Mouse (Mus musculus) left cerebral cortex, postnatal 4 days (tissue): ENCODE measurements around the gene Itga9. TPM values are rescaled to one million over a fixed set of nuclear protein-coding genes. Genes with fewer than 3 reads are reported as not detected.

ENCODE experiments used
- DNase-seq: peaks from one replicate; pipeline ENCODE4 v3.0.0-alpha.2; 2022
- intact Hi-C: fragments of 180-260 bp; cut with DNase I; formaldehyde crosslinking; loops from one replicate; pipeline ENCODE4 v1.15.1; 2025
- total RNA-seq, 2 experiments: library from RNA; stranded (reverse); gene quantifications; 2 replicates each; pipeline ENCODE4 v1.2.3; 2021

Gene Itga9
- total RNA-seq, 2 experiments from 2014 or later: 5.4 to 6.4 TPM

DNA sequence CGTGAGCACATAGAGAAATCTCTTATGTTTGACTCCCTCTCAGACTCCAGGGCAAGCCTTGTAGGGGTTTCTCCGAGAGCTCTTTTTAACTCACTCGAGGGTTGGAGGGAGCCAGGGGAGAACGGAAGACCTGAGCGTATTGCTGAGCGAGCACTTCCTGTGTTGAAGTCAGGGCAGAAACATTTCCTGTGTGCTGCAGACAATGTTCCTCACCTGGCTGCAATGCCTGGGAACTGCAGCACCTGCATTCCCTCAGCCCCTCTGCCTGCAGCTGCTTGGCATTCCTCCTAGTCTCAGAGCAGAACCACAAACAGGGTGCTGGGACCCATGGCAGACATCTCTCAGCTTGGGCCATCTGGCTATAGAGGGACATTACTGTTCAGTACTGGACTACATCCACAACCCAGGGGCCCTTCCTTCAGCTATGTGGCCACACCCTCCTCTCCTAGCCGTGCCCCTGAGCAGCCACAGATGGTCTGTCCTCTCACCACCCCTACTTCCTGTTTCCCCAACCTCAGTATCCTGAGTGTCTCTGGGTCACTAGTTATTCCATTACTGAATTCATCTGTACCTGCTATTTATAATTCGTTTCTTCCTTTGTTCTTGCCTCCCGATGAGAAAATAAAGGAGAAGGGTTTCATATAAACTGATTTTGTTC, 109.6 kb downstream of the Itga9 start:
- DNase-seq: no peak
- intact Hi-C loops: no loop called here

- no peak for DNase-seq
- intact Hi-C loops: no loop called here
Observed at GRCm38 (mm10) chr9:118717436-118717835, 110.9 kb downstream of the Itga9 start.

DNA sequence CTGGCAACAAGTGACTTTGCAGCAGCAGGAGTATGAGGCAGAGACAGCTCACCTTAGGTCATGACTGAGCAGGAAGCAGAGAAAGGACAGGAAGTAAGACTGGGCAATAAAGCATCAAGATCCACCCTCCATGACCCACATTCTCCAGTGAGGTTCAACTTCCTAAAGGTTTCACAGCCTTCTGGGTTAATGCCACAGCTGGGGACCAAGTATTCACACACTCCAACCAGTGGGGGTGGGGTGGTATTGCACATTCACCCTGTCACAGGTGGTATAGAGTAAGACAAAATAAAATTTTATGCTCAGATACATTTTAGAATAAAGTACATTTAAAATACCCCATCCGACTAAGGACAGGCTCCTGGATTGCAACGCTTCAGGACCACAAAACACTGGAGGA, 112.0 kb downstream of the Itga9 start:
- DNase-seq: no peak
- intact Hi-C loops: no loop called here

GRCm38 (mm10) chr9:118721056-118721455, 114.6 kb downstream of the Itga9 start:
- no peak for DNase-seq
- intact Hi-C loops: no loop called here

GRCm38 (mm10) chr9:118722789-118723325, 116.4 kb downstream of the Itga9 start:
- DNase-seq: no peak
- intact Hi-C loops: no loop called here

DNA sequence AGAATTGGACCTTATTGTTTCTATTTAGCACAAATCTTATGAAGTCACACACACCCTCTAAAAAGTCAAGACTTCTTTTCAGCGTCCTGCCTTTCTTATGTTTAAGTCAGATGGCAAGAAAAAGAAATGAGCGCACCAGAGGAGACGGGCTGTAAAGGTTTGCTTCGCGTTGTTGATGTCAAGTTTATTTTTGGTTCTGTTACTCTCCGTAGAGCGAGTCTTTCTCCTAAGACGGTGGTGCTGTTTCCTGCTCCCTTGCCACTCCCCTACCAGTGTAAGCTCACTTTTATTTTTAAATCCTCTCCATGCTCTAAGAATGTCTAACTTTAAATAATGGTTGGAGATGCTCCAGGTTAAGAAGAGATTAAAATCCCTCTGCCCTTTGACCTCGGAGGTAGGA, 118.6 kb downstream of the Itga9 start:
- intact Hi-C loops: no loop called here
- DNase-seq: no peak

- intact Hi-C loops: no loop called here
- no peak for DNase-seq
Observed at GRCm38 (mm10) chr9:118726550-118726949, 120.1 kb downstream of the Itga9 start.

DNA sequence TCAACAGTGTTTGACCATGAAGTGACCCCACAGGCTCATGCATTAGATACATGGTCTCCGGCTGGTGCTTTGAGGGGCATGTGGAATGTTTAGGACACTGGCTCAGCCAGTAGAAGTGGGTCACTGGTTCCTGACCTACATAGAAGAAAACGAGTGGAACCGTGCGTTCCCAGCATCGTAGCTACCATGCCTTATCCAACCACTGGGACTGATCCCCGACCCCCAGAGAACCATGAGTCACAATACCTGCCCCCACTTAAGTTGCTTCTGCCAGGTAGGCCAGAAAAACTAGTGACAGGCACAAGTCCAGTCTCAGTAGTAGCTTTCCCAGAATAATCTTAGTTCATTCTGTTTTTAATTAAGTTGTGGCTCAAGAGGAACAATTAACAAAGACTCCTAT, 121.8 kb downstream of the Itga9 start:
- intact Hi-C loops: no loop called here
- DNase-seq: no peak

DNA sequence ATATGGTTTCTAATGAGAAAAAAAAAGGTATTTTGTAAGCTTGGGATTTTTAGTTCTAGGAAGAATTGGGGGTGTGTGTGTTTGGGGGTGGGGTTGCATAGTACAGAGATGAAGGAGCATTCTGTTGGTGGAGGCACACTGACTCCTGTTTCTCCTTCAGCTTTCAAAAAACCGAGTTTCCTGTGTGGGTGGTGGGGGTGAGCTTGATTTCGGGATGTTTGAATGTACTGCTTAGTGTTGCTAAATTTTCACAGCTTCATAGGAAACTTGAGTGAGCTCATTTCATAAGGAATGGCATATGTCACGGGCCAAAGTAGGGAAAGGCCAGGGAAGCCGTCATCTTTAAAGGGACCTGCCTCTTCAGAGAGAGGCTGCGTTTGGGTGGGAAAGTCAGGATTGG, 122.5 kb downstream of the Itga9 start:
- DNase-seq: no peak
- intact Hi-C loops: no loop called here

- no peak for DNase-seq
- intact Hi-C loops: no loop called here
Observed at GRCm38 (mm10) chr9:118730172-118730571, 123.7 kb downstream of the Itga9 start.

DNA sequence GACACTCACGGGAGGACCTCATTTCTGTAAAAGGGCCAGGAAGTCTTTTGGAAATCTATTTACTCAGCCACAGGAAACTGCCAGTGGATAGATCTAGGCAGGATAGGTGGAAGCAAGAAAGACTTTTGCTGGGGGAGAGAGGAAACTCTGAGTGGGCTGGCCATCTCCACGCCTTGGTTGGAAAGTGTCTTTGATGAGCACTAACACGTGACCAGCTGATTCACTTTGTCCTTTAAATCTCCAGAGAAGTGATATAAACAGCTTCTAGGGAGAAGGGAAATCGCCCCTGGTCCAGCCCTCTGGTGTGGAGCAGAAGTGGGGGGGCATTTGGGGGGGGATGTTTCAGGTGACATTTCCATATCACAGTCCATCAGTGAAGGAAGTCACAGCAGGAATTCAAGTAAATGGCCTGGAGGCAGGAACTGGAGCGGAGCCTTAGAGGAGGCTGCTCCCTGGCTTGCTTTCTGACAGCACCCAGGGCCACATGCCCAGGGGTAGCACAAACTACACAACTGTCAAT, 124.4 kb downstream of the Itga9 start:
- no peak for DNase-seq

GRCm38 (mm10) chr9:118731650-118732049, 125.2 kb downstream of the Itga9 start:
- intact Hi-C loops: no loop called here
- no peak for DNase-seq

More for the DNA sequence above, 124.4 kb downstream of the Itga9 start:
- intact Hi-C loops: no loop called here

- intact Hi-C loops: no loop called here
- no peak for DNase-seq
Observed at GRCm38 (mm10) chr9:118733601-118734000, 127.1 kb downstream of the Itga9 start.

- intact Hi-C loops: no loop called here
- no peak for DNase-seq
Observed at GRCm38 (mm10) chr9:118737124-118737523, 130.6 kb downstream of the Itga9 start.

GRCm38 (mm10) chr9:118737601-118738137, 131.2 kb downstream of the Itga9 start:
- no peak for DNase-seq
- intact Hi-C loops: no loop called here

GRCm38 (mm10) chr9:118738311-118738710, 131.8 kb downstream of the Itga9 start:
- no peak for DNase-seq
- intact Hi-C loops: no loop called here

DNA sequence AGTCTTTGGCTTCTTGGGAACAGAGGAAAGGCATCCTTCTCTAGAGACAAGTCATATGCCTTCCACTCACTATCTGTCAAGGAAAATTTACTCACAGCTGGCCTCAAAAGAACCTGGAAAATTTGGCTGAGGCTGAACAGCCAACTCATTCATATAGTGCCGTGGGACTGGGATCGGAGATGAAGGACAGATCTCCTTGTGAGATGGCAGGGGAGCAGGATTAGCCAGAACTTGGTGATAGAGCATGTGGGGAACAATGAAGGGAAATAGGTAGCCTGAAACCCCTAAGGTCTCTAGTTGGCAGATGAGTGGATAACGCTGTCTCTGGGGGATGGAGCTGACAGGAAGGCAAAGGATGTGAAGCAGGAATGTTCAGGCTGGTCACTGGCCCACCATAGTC, 132.6 kb downstream of the Itga9 start:
- no peak for DNase-seq
- intact Hi-C loops: no loop called here

DNA sequence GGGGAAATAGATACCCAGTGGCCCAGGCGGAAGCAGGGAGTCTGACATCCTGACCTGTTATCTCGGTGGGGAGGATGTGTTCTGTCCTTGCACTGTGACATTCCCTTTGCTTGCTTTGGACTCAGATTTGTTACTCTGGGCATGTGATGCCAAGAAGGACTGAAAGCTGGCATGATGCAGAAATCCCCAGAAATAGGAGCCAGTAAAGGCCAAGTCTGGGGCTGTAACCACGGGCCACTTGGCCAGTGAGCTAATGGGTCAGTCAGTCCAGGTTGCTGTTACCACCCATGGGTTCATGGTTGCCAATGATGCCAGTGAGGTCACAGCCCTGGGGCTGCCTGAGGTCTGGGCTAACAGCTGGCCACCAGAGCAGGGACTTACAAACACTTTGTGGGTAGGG, 133.2 kb downstream of the Itga9 start:
- intact Hi-C loops: no loop called here

GRCm38 (mm10) chr9:118741268-118741667, 134.8 kb downstream of the Itga9 start:
- DNase-seq: no peak
- intact Hi-C loops: no loop called here

More for the DNA sequence above, 133.2 kb downstream of the Itga9 start:
- no peak for DNase-seq

GRCm38 (mm10) chr9:118749335-118749949, 143.0 kb downstream of the Itga9 start:
- intact Hi-C loops: no loop called here
- DNase-seq: no peak

GRCm38 (mm10) chr9:118750828-118751227, 144.3 kb downstream of the Itga9 start:
- DNase-seq: no peak
- intact Hi-C loops: no loop called here

GRCm38 (mm10) chr9:118752376-118752775, 145.9 kb downstream of the Itga9 start:
- intact Hi-C loops: no loop called here
- no peak for DNase-seq
